Mouse (Mus musculus): ENCODE results near the gene Tmem179. TPM values are rescaled to one million over a fixed set of nuclear protein-coding genes. Genes with fewer than 3 reads are reported as not detected.

Gene Tmem179
- polyA plus RNA-seq, 1 experiment: 1.1 TPM

DNA sequence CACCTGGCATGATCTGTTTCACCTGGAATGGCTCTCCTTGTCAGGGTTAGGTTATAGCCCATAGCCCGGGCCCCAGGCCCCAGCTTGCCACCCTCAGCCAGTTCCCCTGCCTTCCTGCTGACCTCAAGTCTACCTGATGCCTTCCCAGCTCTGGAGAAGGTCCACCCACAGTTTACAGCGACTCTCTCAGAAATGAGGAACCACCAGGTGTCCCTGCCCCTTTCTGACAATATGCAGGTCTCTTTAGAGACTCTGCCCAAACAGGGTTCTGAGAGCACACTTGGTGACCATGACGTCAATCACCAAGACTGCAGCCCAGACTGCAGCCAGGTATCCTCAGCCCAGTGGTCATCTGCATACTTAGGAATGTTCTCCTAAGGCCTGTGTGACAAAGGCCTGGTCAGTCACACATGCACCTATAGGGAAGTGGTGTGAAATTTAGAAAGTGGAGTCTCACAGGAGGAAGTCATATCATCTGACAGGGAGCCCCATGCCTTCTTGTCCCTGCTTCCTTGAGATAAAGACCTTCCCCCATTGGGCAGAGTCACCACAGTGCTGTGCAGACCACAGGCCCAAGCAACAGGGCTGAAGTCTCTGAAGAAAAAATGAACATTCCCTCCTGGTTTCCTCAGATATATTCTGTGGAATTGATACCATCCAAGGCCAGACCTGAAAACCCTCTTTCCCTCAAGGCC lies 52.6 kb downstream of the Tmem179 start:
- no peaks in the 10 kb centered on the region for H3K36me3 ChIP-seq (ENCODE audit: control insufficient read depth, insufficient read depth)
- no peak overlapping the region for H3K4me3 ChIP-seq (ENCODE audit: insufficient read depth, poor library complexity, severe bottlenecking)
- TF ChIP-seq FOSL1 (IDR thresholded peaks at IDR 0.05; ENCODE audit: insufficient read depth, low read length, poor library complexity, severe bottlenecking) (no peak), CEBPB (IDR thresholded peaks at IDR 0.05; ENCODE audit: low read depth) (no peak), USF1 (IDR thresholded peaks at IDR 0.05; ENCODE audit: low read depth) (no peak), CTCF (IDR thresholded peaks at IDR 0.05; ENCODE audit: control insufficient read depth, insufficient read depth, insufficient read length) (no peak)
- no peaks in the 10 kb centered on the region for H3K79me3 ChIP-seq (ENCODE audit: low read depth)
- no peaks in the 10 kb centered on the region for H3K79me2 ChIP-seq (ENCODE audit: control insufficient read depth, insufficient read depth)
- peaks cover 64% of the 10 kb centered on the region for H3K27me3 ChIP-seq (ENCODE audit: control insufficient read depth, insufficient read depth, insufficient read length)
- H3ac ChIP-seq (ENCODE audit: control insufficient read depth, insufficient read length, low read depth): no peak overlapping the region

DNA sequence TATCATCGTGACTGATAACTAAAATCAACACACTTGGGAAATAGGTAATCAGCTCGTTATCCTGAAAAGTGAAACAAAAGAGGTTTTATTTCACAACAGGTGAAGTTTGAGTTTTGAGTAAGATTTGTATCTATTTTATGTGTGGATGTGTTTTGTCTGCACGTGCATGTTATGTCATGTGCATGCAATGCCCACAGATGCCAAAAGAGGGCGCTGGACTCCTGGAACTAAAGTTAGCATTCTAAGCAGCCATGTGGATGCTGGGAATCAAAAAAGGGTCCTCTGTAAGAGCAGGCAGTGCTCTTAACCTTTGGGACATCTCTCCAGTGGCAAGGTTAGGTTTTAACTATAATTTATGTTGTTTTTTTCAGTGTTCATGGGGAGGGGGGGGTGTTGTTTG lies 53.3 kb downstream of the Tmem179 start:
- H3K27me3 ChIP-seq (ENCODE audit: control insufficient read depth, insufficient read depth, insufficient read length): peaks cover 71% of the 10 kb centered on the region
- no peak for TF ChIP-seq CEBPB (IDR thresholded peaks at IDR 0.05; ENCODE audit: low read depth)
- no peak for TF ChIP-seq MAX (IDR thresholded peaks at IDR 0.05)
- TF ChIP-seq MYOG (IDR thresholded peaks at IDR 0.05; ENCODE audit: control insufficient read depth, extremely low read depth, insufficient read length): no peak
- no peak for TF ChIP-seq USF1 (IDR thresholded peaks at IDR 0.05; ENCODE audit: low read depth)
- TF ChIP-seq MYOD1 (IDR thresholded peaks at IDR 0.05; ENCODE audit: control insufficient read depth, insufficient read length, low read depth): no peak
- no peak for TF ChIP-seq CTCF (IDR thresholded peaks at IDR 0.05; ENCODE audit: control insufficient read depth, insufficient read depth, insufficient read length)
- no peak for TF ChIP-seq FOSL1 (IDR thresholded peaks at IDR 0.05; ENCODE audit: insufficient read depth, low read length, poor library complexity, severe bottlenecking)

DNA sequence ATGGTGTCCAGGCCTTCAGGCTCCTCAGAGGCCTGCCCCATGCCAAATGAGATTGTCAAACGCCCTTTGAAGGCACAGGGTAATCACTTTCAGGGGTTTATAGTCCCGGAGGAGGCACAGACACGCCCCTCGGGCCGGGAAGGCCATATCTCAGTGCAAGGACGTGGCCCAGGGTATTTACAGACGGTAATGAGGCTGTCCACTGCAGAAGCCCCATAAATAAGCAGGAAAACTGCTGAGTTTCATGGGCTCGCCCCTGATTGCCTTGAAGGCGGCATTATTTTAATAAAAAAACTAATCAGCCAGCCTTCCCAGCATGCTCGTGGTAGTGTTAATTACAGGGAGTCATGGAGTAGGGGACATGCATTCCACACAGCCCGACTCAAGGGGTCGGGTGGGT lies 54.1 kb downstream of the Tmem179 start:
- peaks cover 73% of the 10 kb centered on the region for H3K27me3 ChIP-seq (ENCODE audit: control insufficient read depth, insufficient read depth, insufficient read length)
- H3ac ChIP-seq (ENCODE audit: control insufficient read depth, insufficient read length, low read depth): no peak overlapping the region
- TF ChIP-seq CTCF (IDR thresholded peaks at IDR 0.05; ENCODE audit: control insufficient read depth, insufficient read depth, insufficient read length) (no peak), USF1 (IDR thresholded peaks at IDR 0.05; ENCODE audit: low read depth) (no peak), MYOD1 (IDR thresholded peaks at IDR 0.05; ENCODE audit: control insufficient read depth, insufficient read length, low read depth) (no peak), FOSL1 (IDR thresholded peaks at IDR 0.05; ENCODE audit: insufficient read depth, low read length, poor library complexity, severe bottlenecking) (no peak), MAX (IDR thresholded peaks at IDR 0.05) (no peak), CEBPB (IDR thresholded peaks at IDR 0.05; ENCODE audit: low read depth) (no peak), MYOG (IDR thresholded peaks at IDR 0.05; ENCODE audit: control insufficient read depth, extremely low read depth, insufficient read length) (no peak)
- H3K4me3 ChIP-seq (ENCODE audit: insufficient read depth, poor library complexity, severe bottlenecking): no peak overlapping the region
- H3K36me3 ChIP-seq (ENCODE audit: control insufficient read depth, insufficient read depth): no peaks in the 10 kb centered on the region
- H3K79me3 ChIP-seq (ENCODE audit: low read depth): no peaks in the 10 kb centered on the region
- H3K79me2 ChIP-seq (ENCODE audit: control insufficient read depth, insufficient read depth): no peaks in the 10 kb centered on the region

More for the DNA sequence above, 53.3 kb downstream of the Tmem179 start:
- no peak overlapping the region for H3ac ChIP-seq (ENCODE audit: control insufficient read depth, insufficient read length, low read depth)
- H3K36me3 ChIP-seq (ENCODE audit: control insufficient read depth, insufficient read depth): no peaks in the 10 kb centered on the region
- H3K79me3 ChIP-seq (ENCODE audit: low read depth): no peaks in the 10 kb centered on the region
- no peak overlapping the region for H3K4me3 ChIP-seq (ENCODE audit: insufficient read depth, poor library complexity, severe bottlenecking)
- no peaks in the 10 kb centered on the region for H3K79me2 ChIP-seq (ENCODE audit: control insufficient read depth, insufficient read depth)

DNA sequence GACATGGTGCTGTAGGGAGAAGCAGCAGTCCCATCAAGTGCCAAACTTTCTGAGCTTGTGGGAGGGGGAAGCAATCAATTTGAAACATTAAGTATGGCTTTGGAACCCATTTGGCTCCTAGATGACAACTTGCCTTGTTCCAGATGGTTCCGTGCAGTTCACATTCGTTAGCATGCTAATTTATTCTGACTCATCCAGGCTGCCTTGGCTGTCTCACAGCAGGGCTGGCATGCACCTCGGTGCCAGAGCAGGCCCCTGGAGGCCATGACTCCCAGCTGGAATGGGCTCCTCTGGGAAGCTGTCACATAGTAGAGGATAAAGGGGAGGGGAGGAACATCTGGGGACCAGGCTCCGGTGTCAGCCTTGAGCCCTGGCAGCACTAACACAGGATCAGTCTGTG lies 58.7 kb downstream of the Tmem179 start:
- no peak overlapping the region for H3ac ChIP-seq (ENCODE audit: control insufficient read depth, insufficient read length, low read depth)
- no peaks in the 10 kb centered on the region for H3K36me3 ChIP-seq (ENCODE audit: control insufficient read depth, insufficient read depth)
- TF ChIP-seq USF1 (IDR thresholded peaks at IDR 0.05; ENCODE audit: low read depth): no peak
- TF ChIP-seq CTCF (IDR thresholded peaks at IDR 0.05; ENCODE audit: control insufficient read depth, insufficient read depth, insufficient read length): no peak
- TF ChIP-seq MYOD1 (IDR thresholded peaks at IDR 0.05; ENCODE audit: control insufficient read depth, insufficient read length, low read depth): no peak
- no peak for TF ChIP-seq MYOG (IDR thresholded peaks at IDR 0.05; ENCODE audit: control insufficient read depth, extremely low read depth, insufficient read length)
- TF ChIP-seq MAX (IDR thresholded peaks at IDR 0.05): no peak
- TF ChIP-seq CEBPB (IDR thresholded peaks at IDR 0.05; ENCODE audit: low read depth): no peak
- no peaks in the 10 kb centered on the region for H3K79me3 ChIP-seq (ENCODE audit: low read depth)
- H3K4me3 ChIP-seq (ENCODE audit: insufficient read depth, poor library complexity, severe bottlenecking): no peak overlapping the region
- H3K79me2 ChIP-seq (ENCODE audit: control insufficient read depth, insufficient read depth): no peaks in the 10 kb centered on the region
- peaks cover 67% of the 10 kb centered on the region for H3K27me3 ChIP-seq (ENCODE audit: control insufficient read depth, insufficient read depth, insufficient read length)

DNA sequence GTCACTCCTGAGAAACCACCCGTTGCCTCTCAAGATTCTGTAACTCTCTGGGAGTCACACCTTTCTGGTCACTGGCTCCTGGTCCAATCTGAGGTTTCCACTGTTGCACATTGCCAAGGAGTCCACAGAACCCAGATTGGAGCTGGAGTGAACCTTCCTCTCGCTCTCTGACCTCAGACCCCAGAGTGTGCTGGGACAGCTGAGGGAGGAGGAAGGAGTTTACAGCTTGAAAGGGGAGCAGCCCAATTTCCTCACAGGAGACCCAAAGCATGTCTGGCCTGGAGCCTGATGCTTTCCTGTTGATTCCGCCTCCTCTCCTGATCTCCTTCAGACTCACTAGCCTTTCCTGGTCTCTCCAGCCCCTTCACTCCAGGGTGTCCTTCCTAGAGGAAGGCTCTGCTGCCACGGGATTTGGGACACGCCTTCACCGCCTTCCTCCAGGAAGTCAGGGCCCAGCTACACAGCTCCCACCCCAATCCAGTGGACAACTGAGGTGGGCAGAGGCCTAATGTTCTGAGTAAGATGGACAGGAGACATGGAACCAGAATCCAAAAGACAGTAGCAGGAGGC lies 60.3 kb downstream of the Tmem179 start:
- no peaks in the 10 kb centered on the region for H3K79me3 ChIP-seq (ENCODE audit: low read depth)
- TF ChIP-seq MYOD1 (IDR thresholded peaks at IDR 0.05; ENCODE audit: control insufficient read depth, insufficient read length, low read depth) (no peak), MAX (IDR thresholded peaks at IDR 0.05) (no peak), CEBPB (IDR thresholded peaks at IDR 0.05; ENCODE audit: low read depth) (no peak), USF1 (IDR thresholded peaks at IDR 0.05; ENCODE audit: low read depth) (no peak), MYOG (IDR thresholded peaks at IDR 0.05; ENCODE audit: control insufficient read depth, extremely low read depth, insufficient read length) (no peak), FOSL1 (IDR thresholded peaks at IDR 0.05; ENCODE audit: insufficient read depth, low read length, poor library complexity, severe bottlenecking) (no peak), CTCF (IDR thresholded peaks at IDR 0.05; ENCODE audit: control insufficient read depth, insufficient read depth, insufficient read length) (no peak)
- no peaks in the 10 kb centered on the region for H3K36me3 ChIP-seq (ENCODE audit: control insufficient read depth, insufficient read depth)
- H3ac ChIP-seq (ENCODE audit: control insufficient read depth, insufficient read length, low read depth): no peak overlapping the region
- H3K27me3 ChIP-seq (ENCODE audit: control insufficient read depth, insufficient read depth, insufficient read length): peaks cover 61% of the 10 kb centered on the region
- H3K4me3 ChIP-seq (ENCODE audit: insufficient read depth, poor library complexity, severe bottlenecking): no peak overlapping the region
- no peaks in the 10 kb centered on the region for H3K79me2 ChIP-seq (ENCODE audit: control insufficient read depth, insufficient read depth)
